Mouse (Mus musculus) limb, embryonic 14.5 days (tissue): ENCODE data around the gene Phf23. TPM values are rescaled to one million over a fixed set of nuclear protein-coding genes. Genes with fewer than 3 reads are reported as not detected.

Experiments
- ATAC-seq: fragments of 200-750 bp; cut with Nextera tagmentation; 2 replicates; pipeline ENCODE4 v1.8.0; 2017; ENCODE audit warnings: low read depth, moderate number of reproducible peaks, moderate TSS enrichment; ENCODE audit not compliant: low FRiP score
- DNase-seq: peaks from one replicate; pipeline ENCODE4 v3.0.0-alpha.2; 2015; ENCODE audit warnings: low spot score
- H3K27ac ChIP-seq: fragments of 300-500 bp; sonication (generic); replicated peaks from 2 replicates; pipeline ENCODE4 v1.5.1; 2014; ENCODE audit warnings: low read depth, mild to moderate bottlenecking, low read length, moderate library complexity, mixed read lengths
- H3K27me3 ChIP-seq: fragments of 300-500 bp; sonication (generic); 2 replicates; pipeline ENCODE4 v1.6.1; 2014; ENCODE audit warnings: low read length, mixed read lengths; ENCODE audit not compliant: control insufficient read depth, insufficient read depth
- H3K36me3 ChIP-seq: fragments of 300-500 bp; sonication (generic); 2 replicates; pipeline ENCODE4 v1.6.1; 2014; ENCODE audit warnings: mild to moderate bottlenecking, low read length, moderate library complexity, mixed read lengths; ENCODE audit not compliant: control insufficient read depth, insufficient read depth
- H3K4me1 ChIP-seq: fragments of 300-500 bp; sonication (generic); 2 replicates; pipeline ENCODE4 v1.6.1; 2014; ENCODE audit warnings: antibody characterized with exemption, low read length, mixed read lengths; ENCODE audit not compliant: control insufficient read depth, insufficient read depth
- H3K4me2 ChIP-seq: fragments of 300-500 bp; sonication (generic); replicated peaks from 2 replicates; pipeline ENCODE4 v1.6.1; 2014; ENCODE audit warnings: low read depth, mild to moderate bottlenecking, low read length, moderate library complexity; ENCODE audit not compliant: severe bottlenecking
- H3K4me3 ChIP-seq: fragments of 300-500 bp; sonication (generic); replicated peaks from 2 replicates; pipeline ENCODE4 v1.5.1; 2014; ENCODE audit warnings: low read length
- H3K9ac ChIP-seq: fragments of 300-500 bp; sonication (generic); 2 replicates; pipeline ENCODE4 v1.6.1; 2014; ENCODE audit warnings: mild to moderate bottlenecking, low read depth, low read length, moderate library complexity; ENCODE audit not compliant: severe bottlenecking
- H3K9me3 ChIP-seq: fragments of 300-500 bp; sonication (generic); 2 replicates; pipeline ENCODE4 v1.6.1; 2016; ENCODE audit warnings: low read length; ENCODE audit not compliant: control insufficient read depth
- POLR2A ChIP-seq: fragments of 200-500 bp; IDR thresholded peaks from 2 replicates; pipeline ENCODE4 v1.8.0; 2012; ENCODE audit warnings: inconsistent platforms, mild to moderate bottlenecking, moderate library complexity, borderline replicate concordance; ENCODE audit not compliant: insufficient read depth, insufficient read length; ENCODE audit errors: extremely low read depth
- WGBS: fragments of 180-500 bp; shearing (Covaris S2); extraction: QIAGEN DNeasy Blood & Tissue Kit; methylation state at CpG from one replicate; pipeline ENCODE4 v1.1.7; 2014; 5-methylcytosine and 5-hydroxymethylcytosine counted together
- polyA plus RNA-seq, 2 experiments: library from polyadenylated mRNA; depleted of rRNA in 1 of 2; stranded (reverse) in 1 of 2; unstranded in 1 of 2; fragments of >200 nt; fragmentation: Nextera tagmentation in 1 of 2; extraction: Ambion mirVana in 1 of 2; gene quantifications; 2 replicates each; pipeline versions ENCODE4 v1.2.1 to v1.2.3; 2012 to 2014

Phf23 gene
- polyA plus RNA-seq, 2 experiments: 51.7 to 69.2 TPM

GRCm38 (mm10) chr11:70038174-70038573 lies 42.6 kb downstream of the Phf23 start:
- DNase-seq: no peak
- peaks cover 73% of the 10 kb centered on the region for H3K36me3 ChIP-seq
- no peak overlapping the region for H3K27ac ChIP-seq
- H3K4me1 ChIP-seq: no peaks in the 10 kb centered on the region
- H3K9me3 ChIP-seq: no peaks in the 10 kb centered on the region
- H3K27me3 ChIP-seq: no peaks in the 10 kb centered on the region
- no peak for ATAC-seq
- H3K4me3 ChIP-seq: no peak overlapping the region
- H3K9ac ChIP-seq: no peak overlapping the region
- no peak overlapping the region for H3K4me2 ChIP-seq
- WGBS: 77% methylated on average over 7 of the region's 7 CpGs
- no peak for TF ChIP-seq POLR2A

GRCm38 (mm10) chr11:70039631-70040030 lies 44.1 kb downstream of the Phf23 start:
- Histone ChIP-seq H3K36me3 (peaks cover 76% of the 10 kb centered on the region), H3K27me3 (no peaks in the 10 kb centered on the region), H3K4me3 (no peak overlapping the region), H3K4me1 (no peaks in the 10 kb centered on the region), H3K9me3 (no peaks in the 10 kb centered on the region), H3K27ac (no peak overlapping the region), H3K9ac (no peak overlapping the region), H3K4me2 (no peak overlapping the region)
- WGBS: 88% methylated on average over 10 of the region's 10 CpGs
- ATAC-seq: no peak
- no peak for TF ChIP-seq POLR2A
- no peak for DNase-seq

GRCm38 (mm10) chr11:70040184-70040583 lies 44.6 kb downstream of the Phf23 start:
- 93% methylated on average over 7 of the region's 7 CpGs for WGBS
- DNase-seq: no peak
- H3K9ac ChIP-seq: no peak overlapping the region
- no peak for ATAC-seq
- H3K27ac ChIP-seq: no peak overlapping the region
- H3K9me3 ChIP-seq: no peaks in the 10 kb centered on the region
- H3K4me3 ChIP-seq: no peak overlapping the region
- H3K4me1 ChIP-seq: no peaks in the 10 kb centered on the region
- H3K4me2 ChIP-seq: no peak overlapping the region
- H3K27me3 ChIP-seq: no peaks in the 10 kb centered on the region
- H3K36me3 ChIP-seq: peaks cover 79% of the 10 kb centered on the region
- no peak for TF ChIP-seq POLR2A

- peaks cover 67% of the 10 kb centered on the region for H3K36me3 ChIP-seq
- no peak for TF ChIP-seq POLR2A
- H3K4me1 ChIP-seq: no peaks in the 10 kb centered on the region
- no peaks in the 10 kb centered on the region for H3K27me3 ChIP-seq
- H3K27ac ChIP-seq: no peak overlapping the region
- no peaks in the 10 kb centered on the region for H3K9me3 ChIP-seq
- H3K4me3 ChIP-seq: no peak overlapping the region
- WGBS: 91% methylated on average over 23 of the region's 23 CpGs
- H3K4me2 ChIP-seq: no peak overlapping the region
- no peak for DNase-seq
- no peak for ATAC-seq
- H3K9ac ChIP-seq: no peak overlapping the region
Observed at GRCm38 (mm10) chr11:70042309-70043085, 46.9 kb downstream of the Phf23 start.

- WGBS: 81% methylated on average over 7 of the region's 7 CpGs
- DNase-seq: no peak
Observed at GRCm38 (mm10) chr11:70043665-70044064, 48.1 kb downstream of the Phf23 start.

More at GRCm38 (mm10) chr11:70043665-70044064, 48.1 kb downstream of the Phf23 start:
- Histone ChIP-seq H3K4me3 (no peak overlapping the region), H3K9ac (no peak overlapping the region; the same call in 1 of the 2 replicates), H3K4me2 (no peak overlapping the region), H3K27ac (no peak overlapping the region), H3K9me3 (no peaks in the 10 kb centered on the region), H3K36me3 (peaks cover 58% of the 10 kb centered on the region), H3K4me1 (no peaks in the 10 kb centered on the region), H3K27me3 (no peaks in the 10 kb centered on the region)
- TF ChIP-seq POLR2A: no peak
- ATAC-seq: no peak
